Mouse (Mus musculus) kidney, postnatal 10 days (tissue): ENCODE measurements around the gene Vps39.

ENCODE experiments used
- DNase-seq: peaks from one replicate; pipeline ENCODE4 v3.0.0; 2021; ENCODE audit warnings: mixed read lengths

The Vps39 gene

GRCm38 (mm10) chr2:120296160-120296559 lies 56.8 kb downstream of the Vps39 start:
- DNase-seq: no peak

DNA sequence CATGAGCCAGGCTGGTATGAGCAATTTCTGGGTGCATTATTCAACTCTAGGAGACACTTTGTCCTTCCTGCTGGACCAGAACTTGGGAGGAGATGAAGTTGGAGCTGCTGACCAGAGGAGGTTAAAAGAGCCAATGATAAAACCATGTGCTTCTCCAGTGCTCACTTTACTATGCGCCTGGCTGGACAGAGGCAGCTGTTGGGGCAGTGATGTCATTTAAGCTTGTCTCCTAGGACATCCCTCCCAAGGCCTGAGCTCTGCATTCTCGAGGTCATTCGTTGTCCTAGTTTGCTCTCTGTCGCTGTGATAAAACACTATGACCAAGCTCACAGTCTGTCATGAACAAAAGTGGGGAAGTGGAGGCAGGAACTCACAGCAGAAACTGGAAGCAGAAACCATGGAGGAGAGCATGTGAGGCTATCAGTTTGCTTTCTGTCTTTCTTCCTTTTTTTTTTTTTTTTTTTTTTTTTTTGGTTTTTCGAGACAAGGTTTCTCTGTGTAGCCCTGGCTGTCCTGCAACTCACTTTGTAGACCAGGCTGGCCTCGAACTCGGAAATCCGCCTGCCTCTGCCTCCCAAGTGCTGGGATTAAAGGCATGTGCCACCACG lies 61.4 kb downstream of the Vps39 start:
- no peak for DNase-seq

GRCm38 (mm10) chr2:120288995-120289394 lies 63.9 kb downstream of the Vps39 start, which contains the start of gene Pla2g4d:
TSS of gene Pla2g4d (minus strand) at chr2:120289197.
- DNase-seq: no peak

DNA sequence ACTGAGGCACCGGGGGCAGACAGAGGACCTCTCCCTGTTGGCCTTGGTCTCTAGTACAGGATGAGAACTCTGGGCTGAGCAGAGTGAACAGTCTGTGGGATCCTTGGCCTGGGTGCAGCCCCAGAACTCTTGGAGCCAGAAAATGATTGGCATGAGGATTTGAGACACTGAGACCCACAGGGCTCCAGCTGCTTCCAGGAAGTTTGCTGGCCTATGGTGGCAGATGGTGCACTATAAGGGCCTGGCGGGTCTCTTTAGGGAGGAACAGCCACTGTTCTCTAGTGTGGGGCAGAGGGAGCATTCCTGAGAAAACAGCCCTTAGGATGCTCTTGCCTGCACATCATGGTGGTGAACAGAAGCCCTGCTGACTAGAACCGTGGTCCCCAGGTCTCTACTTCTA lies 64.5 kb downstream of the Vps39 start:
- no peak for DNase-seq

GRCm38 (mm10) chr2:120285639-120286038 lies 67.3 kb downstream of the Vps39 start:
- DNase-seq: no peak

DNA sequence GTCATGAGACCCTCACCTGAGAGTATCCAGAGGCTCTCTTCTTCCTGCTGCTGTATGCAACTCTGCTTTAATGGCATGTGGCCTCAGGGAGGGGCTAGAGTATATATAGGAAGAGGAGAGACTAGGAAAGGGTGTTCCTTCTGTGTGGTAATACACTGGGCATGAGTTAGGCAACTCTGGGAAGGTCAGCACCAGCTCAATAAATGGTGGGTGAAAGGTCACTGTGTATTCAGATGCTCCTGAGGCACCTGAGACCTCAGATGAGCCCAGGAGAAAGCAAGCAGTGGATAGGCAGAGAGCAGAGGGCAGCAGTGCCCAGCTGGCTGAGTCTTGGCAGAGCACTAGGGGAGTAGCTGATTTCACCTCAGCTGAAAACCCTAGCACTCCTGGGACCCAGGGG lies 68.2 kb downstream of the Vps39 start:
- no peak for DNase-seq

DNA sequence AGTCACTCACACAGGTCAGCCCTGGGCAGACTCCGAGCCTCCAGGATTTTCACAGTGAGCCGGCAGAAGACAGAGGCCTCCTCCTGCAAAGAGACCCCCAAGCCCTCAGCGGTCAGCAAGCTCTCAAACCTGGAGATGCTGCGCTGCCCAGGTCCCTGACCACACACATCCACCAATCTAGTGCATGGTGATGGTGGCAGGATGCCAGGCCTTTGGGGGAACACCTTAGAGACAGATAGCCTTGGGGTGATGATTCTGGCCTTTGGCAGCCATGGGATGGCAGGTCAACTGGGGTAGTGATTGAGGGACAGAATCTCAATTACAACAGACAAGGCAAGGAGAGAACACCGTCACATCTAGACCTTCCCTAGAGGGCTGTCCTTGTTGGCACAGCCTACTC lies 68.8 kb downstream of the Vps39 start:
- no peak for DNase-seq

DNA sequence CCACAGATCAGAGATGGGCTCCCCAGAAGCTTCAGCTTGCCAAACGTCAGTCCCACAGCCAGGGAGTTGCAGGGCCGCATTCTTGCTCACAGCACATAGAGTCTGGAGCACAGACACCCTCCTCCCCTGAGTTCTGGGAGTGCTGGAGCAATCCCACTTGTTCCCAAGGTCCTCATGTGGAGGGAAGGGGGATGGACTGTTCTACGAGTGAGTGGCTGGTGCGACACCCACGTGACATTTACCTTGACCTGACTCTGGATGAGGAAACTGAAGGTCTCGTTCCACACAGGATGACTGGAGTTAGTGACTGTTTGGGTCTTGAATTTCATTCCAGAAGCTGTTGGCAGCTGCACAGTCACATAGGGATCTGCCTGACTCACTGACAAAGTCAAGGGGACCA lies 69.4 kb downstream of the Vps39 start:
- DNase-seq: no peak

- DNase-seq: no peak
Observed at GRCm38 (mm10) chr2:120281221-120281620, 71.7 kb downstream of the Vps39 start.

DNA sequence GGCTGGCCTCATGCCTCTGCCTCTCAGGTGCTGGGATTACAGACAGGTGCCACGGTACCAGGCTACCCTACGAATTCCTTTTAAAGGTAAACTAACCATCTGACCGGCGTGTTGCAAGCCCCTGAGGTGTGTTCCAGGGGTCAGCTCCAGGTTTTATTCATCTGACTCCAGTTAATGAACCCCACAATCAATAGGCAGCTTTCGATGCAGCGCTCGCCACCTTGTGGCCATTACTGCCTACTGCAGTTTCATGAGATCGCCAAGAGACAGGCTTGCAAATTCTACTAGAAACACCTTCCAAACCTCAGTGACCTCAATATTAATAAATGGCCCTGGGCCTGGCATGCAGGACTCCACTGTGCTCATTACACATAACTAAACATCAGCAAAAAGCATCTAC lies 73.0 kb downstream of the Vps39 start:
- peak; percentile 72 for DNase-seq

DNA sequence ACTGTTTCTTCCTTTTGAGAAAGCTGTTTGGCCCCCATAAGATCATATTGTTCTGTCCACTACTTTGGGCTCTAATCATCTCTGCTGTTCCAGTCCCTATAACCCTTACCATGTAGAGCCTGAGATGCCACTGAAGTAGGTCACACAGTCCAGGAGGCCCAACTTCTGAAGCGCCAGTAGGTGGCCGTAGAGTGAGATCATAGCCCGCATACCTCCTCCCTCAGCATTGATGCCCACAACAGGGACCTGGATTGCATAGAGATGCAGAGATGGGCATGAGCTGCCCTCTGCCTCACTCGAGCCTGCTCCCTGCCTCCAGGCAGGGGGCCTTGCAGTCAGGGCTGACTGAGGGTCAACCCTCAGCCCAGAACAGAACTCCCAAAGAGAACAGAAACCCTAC lies 76.0 kb downstream of the Vps39 start:
- no peak for DNase-seq

- DNase-seq: peak; percentile 34
Observed at GRCm38 (mm10) chr2:120268635-120269034, 84.3 kb downstream of the Vps39 start.
